Mouse (Mus musculus): ENCODE results near the gene Cux2. TPM values are rescaled to one million over a fixed set of nuclear protein-coding genes. Genes with fewer than 3 reads are reported as not detected.

Gene Cux2
- polyA plus RNA-seq (2017; shearing (Covaris generic)): 0.17 TPM

DNA sequence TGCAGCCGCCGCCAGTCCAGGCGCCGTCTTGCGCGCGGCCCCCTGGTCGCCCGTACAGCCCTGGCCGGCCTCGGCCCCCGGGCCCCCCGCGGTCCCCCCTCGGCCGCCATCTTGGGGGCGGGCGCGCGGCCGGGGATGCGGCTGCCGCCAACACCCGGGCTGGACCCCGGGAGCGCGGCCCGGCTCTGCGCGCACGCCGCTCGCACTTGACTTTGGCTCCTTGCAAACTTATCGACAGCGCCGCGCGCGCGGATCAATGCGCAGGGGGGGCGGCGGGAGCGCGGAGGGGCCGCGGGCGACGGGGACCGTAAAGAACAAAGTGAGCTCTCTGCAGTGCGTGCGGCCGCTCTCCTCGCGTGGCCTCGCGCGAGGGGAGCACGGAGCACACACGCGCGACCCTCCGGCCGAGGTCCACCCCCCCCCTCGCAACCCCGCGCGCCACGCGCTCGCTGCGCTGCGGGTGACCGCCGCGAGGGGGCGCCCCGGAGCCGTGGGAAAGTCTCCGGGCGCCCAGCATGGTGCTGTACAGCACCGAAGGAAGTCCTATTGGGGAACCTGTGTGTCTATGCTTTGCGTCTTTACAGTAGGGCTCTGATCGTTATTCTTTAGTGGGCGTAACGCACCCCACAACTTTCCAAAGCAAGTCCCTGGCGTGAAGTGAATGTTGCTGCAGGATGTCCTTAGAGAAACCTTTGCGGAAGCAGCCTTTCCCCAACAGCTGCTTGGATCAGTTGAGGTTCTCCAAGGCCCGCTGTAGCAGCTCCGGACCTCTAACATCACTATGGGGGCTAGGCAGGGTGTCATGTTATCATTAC, at the start of gene Cux2:
TSS of gene Cux2 (minus strand) at position 86 of the 815 bp plus-strand sequence.

DNA sequence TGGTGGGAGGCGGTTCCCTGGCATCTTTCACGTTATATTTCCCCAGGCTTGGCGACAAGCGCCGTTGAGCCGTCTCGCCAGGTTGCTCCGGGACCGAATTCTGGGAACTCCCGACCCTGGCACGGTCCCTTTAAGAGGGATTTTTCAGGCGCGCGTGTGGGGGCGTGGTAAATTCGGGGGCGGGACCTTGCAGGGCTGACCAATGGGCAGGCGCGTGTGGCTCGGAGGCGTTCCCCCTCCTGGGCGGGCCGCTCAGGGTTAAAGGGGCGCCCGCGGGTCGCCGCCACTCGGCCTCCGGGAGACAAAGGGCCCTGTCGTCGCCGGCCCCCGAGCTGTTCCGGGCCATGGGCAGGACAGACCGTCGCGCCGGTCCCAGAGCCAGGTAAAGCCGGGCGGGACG, 201.2 kb downstream of the Cux2 start, which contains the start of gene Pheta1:
TSS of gene Pheta1 (plus strand) at position 242 of the 400 bp plus-strand sequence.

DNA sequence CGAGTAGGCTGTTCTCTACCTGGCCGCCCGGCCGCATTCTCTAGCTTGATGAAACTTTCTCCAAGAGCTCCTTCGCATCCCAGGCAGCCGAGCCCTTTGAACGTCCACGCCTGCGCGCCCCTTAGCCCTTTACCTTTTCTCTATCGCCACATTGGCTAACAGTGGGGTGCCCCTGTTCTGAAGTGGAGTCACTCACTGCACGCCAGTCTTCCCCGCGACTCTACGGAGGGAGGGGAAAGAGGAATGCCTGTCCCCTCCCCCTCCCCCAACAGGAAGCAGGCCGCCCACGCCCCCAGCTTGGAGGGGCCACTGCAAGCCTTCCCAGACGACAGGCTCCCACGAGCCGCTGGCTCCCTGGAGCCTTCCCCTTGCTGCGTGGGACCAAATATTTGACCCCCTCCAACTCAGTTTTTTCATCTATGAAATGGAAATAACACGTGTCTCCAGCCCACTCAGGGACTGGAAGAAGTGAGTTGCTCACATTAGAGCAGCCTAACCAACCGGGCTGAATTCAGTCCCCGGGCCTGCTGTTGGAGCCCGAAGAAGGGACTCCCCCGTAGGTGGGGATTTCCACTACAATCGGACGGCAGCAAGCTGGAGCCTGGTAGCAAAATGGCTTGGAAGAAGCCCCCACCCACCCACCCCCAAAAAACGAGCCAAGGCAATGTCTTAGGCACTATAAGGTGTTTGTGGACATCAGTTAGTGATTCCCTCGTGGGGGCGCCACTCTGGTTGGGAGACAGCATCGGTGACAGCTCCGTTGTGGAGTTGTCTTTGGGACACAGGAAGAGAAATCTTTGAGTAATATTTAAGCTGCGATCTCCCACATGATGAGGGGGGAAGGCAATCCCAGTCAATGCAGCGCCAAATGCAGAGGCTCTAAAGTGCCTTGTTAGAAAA, 212.2 kb downstream of the Cux2 start, which contains the start of gene Sh2b3:
TSS of gene Sh2b3 (minus strand) at position 206 of the 900 bp plus-strand sequence.

Other genes with a start within 250 kb of the Cux2 start
- gene Sh2b3, start 212.5 kb downstream of the Cux2 start, polyA plus RNA-seq (2017; shearing (Covaris generic)): 7.5 TPM
- 4.7 TPM for gene Pheta1, start 201.1 kb downstream of the Cux2 start, polyA plus RNA-seq (2017; shearing (Covaris generic))
- not detected for gene Myl2, start 50.8 kb upstream of the Cux2 start, polyA plus RNA-seq (2017; shearing (Covaris generic))
- gene Ccdc63, start 90.7 kb upstream of the Cux2 start, polyA plus RNA-seq (2017; shearing (Covaris generic)): 0.45 TPM
- 82.9 TPM for gene Ppp1cc, start 108.2 kb upstream of the Cux2 start, polyA plus RNA-seq (2017; shearing (Covaris generic))
- gene Hvcn1, start 156.7 kb upstream of the Cux2 start, polyA plus RNA-seq (2017; shearing (Covaris generic)): 120 TPM
- 2.3 TPM for gene Tctn1, start 214.4 kb upstream of the Cux2 start, polyA plus RNA-seq (2017; shearing (Covaris generic))
- gene Pptc7, start 234.3 kb upstream of the Cux2 start, polyA plus RNA-seq (2017; shearing (Covaris generic)): 13.1 TPM